Mouse (Mus musculus): ENCODE results near the gene Traf3ip3.

Gene Traf3ip3

DNA sequence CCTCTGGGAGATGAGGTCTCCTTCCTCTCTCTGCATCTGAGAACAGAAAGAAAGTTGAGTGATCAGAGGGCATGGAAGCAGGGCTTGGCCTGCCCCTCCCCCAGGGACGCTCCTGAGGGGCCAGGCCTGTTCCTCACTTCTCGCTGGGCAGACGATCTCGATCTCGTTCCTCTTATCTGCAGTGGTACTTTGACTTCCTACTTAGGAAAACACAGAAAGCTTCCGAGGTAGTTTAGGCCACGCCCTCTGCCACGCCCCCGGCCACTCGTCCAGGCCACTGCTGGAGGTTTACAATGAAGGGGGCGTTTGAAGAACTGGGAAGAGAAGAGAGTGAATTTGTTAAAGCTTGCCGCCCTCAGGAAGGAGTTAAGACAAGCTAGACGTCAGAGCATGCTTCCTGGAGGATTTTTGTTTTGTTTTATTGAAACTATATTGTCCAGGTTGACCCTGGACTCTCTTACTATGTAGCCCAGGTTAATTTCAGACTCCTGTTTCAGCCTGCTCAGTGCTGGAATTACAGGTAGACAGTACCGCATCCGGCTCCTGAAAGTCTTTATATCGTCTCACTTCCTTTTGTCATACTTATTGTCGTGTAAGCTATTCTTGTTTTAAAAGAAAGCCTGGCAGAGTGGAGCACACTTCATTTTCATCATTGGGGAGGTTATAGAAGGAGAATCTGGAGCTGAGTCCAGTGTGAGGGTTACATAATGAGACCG lies 41.0 kb downstream of the Traf3ip3 start:
- DNase-seq (ENCODE audit: low read depth, low spot score) = peak; percentile 74

DNA sequence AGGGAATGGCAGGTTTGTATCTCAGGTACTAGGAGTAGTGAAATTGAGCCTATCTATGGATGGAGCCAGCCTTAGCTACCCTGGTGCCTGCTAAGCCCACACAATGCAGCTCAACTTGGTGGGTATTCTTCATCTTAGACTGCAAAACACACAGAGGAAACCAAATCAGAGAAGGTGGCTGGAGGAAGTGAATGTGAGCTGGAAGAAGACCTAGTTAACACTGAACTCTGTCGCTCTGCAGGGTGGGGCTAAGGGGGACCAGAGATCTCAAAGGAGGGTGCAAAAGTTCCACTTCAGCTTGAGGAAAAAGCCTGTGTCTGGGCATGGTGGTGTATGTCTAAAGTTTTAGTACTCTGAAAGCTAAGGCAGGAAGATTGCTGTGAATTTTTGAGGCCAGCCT lies 41.9 kb downstream of the Traf3ip3 start:
- peak; percentile 45 for DNase-seq (ENCODE audit: low read depth, low spot score)

DNA sequence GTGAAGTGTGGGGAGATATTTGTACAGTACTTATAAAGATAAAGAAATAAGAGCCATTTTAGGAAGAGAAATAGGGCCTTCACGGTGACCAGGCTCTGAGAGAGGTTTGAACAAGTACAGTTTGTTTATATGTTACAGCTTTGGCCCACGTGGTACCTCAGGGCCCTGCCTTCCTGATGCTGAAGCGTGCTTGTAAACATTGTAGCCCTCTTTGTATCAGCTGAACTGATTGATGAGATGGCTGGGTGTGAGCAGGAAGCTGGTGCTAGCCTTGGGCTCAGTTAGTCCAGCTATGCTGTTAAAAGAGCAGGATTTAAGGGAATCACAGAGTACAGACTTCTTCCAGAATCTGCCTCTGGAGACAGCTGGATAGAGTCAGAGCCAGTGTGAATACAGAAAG lies 42.3 kb downstream of the Traf3ip3 start:
- DNase-seq (ENCODE audit: low read depth, low spot score) = peak; percentile 42

DNA sequence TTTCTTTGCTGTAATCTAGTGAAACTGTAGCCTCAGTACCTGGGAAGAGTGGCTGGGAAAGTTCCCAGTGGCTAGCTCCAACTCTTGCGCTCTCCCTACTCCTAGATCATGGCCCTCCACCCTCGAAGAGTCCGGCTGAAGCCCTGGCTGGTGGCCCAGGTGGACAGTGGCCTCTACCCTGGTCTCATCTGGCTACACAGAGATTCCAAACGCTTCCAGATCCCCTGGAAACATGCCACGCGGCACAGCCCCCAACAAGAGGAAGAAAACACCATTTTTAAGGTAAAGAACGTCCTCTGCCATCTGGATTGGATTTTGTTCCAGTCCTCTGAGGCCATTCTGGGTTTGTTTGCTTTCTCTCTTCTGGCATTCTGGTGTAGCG lies 44.4 kb downstream of the Traf3ip3 start:
- DNase-seq (ENCODE audit: low read depth, low spot score) = no peak

DNA sequence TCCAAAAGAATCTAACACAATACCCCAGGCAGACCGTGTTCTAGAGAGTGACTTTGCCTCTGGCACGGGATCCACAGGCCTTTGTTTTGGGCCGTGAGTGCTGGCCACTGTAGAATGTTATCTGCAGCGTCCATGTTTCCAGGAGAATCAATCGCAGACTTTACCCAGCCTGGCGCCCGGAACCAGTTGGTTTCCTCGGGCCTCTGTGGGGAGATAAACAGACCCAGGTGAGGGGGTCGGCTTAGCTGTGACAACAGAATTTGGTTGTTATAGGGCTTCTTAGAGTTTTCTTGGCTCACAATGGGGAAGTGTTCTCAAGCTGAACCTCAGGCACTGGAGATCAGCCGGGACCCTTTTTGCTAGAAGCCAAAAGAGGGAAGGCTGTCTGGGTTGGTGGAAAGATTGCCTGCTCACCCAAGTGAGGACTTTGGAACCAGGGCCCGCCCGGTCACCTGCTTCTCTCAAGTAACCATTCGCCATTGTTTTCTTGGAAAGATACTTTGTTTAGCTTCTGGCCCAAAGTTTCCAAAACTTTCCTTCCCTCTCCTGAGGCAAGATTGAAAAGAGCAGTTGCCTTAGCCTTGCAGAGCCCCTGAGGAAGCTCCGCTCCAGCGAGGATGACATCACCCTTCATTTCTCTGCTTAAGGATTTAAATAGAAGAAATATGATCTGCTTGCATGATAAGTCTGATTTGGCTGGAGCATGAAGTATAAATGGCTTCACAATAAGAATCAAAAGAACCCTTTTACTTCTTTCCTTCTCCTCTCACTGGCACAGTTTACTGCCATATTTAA lies 45.0 kb downstream of the Traf3ip3 start:
- DNase-seq (ENCODE audit: low read depth, low spot score) = no peak

DNA sequence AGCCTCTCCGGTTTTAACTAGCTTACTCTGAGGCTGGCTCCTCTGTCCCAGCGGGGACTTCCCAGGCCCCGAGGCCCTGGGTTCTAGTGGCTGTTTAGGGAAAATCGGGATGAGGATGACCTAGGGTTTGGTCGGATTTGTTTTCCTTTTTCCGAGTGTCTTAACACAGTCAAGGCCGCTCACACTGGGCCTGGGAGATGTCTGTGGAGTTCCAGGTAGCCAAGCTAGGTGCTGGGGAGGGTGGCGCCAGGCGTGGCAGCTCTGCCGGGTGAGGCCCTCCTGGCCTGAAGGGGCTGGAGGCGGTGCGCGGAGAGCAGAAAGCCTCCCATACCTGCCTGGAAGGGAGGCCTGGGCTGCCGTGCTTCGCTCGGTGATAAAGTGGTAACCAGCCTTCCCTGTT lies 47.9 kb downstream of the Traf3ip3 start:
- DNase-seq (ENCODE audit: low read depth, low spot score) = no peak

DNA sequence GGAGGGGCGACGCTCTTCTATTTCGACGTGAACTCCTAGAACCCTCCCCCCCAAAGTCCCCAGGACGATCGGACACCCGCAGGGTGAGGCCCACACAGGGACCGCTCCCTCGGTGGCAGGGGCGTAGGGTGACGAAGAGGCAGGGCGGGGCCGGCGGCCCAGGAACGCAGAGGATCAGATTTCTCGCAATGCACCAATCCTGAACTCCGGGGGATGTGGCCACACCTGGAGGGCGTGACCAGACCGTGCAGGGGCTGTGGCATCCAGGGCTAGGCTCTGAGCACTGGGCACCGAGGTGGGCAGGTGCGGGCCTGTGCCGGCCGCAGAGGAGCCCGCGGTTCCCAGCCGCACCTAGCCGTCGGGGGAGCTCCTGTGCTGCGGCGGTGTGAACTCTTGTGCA lies 48.6 kb downstream of the Traf3ip3 start, which contains the start of gene Irf6:
Gene Irf6 (plus strand): TSS at position 240 of the 400 bp plus-strand sequence.
- DNase-seq (ENCODE audit: low read depth, low spot score) = peak; percentile 83

DNA sequence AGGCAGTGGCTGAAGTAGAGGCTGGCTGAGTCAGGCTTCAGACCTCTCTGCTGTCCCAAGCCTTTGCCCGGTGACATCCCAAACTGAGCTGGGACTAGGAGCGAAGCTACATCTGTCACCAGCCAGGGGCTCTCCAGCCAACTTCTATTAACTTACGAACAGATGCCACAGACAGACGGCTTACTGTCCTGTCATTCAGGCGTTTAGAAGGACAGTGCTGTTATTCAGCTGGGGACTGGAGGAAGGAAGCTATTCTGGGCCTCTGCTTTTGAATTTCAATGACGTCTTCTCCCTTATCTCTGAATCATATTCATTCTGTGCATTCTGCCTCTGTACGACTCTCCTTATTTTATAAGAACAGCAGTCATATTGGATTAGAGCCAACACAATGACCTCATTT lies 50.4 kb downstream of the Traf3ip3 start:
- DNase-seq (ENCODE audit: low read depth, low spot score) = peak; percentile 43

DNA sequence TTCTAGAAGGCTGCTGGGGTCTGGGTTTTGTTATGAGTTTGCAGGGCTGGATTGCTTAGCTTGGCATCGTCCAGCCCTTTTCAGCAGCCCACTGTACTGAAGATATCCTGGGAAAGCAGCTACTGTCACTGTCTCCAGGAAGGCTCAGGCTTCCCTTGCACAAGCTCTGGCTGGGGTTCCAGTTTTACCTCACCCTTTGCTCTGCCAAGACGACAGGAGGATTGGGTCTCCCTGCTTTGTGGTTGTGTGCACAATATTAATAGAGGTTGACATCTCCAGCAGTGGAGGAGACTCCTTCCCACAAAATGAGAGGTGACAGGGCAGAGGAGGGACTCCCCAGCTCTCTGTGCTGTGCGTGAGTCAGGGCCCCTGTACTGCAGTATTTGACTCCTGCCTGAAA lies 52.3 kb downstream of the Traf3ip3 start:
- no peak for DNase-seq (ENCODE audit: low read depth, low spot score)

DNA sequence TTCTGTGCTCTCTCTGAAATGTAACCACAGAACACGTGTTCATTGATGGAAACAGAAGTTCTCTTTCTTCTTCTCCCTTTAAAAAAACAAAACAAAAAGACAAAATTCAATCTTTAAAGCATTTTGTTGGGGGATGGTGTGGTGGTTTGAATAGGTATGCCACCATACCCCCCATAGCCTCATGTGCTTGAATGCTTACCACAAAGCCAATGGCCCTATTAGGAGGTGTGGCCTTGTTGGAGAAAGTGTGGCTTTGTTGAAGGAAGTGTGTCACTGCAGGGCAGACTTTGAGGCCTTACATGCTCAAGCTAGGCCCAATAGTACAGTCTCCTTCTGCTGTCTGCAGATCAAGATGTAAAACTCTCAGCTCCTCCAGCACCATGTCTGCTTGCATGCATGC lies 55.1 kb downstream of the Traf3ip3 start:
- DNase-seq (ENCODE audit: low read depth, low spot score) = peak; percentile 33

DNA sequence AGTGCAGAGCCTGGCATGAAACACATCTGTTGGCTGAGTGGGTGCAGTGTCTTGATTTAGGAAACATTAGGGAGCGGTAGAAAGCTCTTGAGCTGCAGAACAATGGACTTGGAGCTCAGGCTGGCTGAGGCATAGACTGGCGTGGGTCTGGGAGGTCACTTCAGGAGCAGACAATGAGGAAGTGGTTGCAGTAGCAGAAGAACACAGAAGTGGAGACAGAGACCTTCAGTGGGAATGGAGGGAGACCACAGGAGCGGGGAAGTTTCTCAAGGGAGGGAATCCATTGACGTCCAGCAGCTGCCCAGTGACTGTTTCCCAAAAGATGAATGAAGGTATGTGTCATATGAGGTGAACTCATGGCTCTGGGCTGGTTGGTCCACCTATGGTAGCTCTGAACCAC lies 56.4 kb downstream of the Traf3ip3 start:
- DNase-seq (ENCODE audit: low read depth, low spot score) = no peak

DNA sequence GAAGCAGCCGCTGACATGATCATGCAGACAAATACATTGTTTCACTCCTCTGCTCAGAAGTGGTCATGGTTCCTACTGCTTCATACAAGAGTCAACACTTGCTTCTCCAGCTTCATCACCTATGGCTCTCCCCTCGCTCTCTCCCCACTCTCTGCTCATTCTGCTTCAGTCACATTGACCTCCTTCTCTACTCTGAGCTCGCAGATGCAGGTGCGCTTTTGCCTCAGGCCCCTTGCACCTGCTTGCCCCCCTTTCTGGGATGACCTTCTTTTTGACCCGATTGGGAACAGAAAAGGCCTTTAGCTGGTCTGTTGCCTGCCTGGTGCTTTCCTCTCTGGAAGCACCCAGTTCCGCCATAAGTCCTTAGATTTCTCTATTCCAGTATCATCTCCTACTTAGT lies 57.0 kb downstream of the Traf3ip3 start:
- no peak for DNase-seq (ENCODE audit: low read depth, low spot score)

DNA sequence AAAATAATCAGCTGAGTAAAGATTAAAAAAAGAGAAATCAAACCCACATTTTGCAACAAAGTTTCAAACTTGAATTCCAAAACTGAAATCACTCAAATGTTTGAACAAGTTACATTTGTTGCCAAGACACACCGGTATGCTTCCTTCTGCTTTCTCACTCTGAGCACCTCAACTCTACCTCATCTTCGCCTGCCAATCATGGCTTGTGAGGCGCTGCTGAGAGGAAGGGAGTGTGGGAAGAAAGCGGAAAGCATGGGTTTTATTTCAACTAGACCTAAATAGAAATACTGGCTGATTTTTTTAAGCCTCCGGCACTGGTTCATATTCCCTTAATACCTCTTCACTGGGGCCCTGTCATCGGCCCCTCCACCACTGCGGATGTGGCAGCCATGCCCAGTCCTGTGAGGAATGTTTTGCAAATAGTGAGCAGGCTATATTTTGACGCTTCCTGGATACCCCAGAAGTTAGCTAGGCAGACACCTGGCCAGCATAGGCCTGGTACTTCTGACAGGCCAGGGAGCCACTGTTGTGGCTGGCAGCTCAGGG lies 58.9 kb downstream of the Traf3ip3 start:
- DNase-seq (ENCODE audit: low read depth, low spot score) = no peak

DNA sequence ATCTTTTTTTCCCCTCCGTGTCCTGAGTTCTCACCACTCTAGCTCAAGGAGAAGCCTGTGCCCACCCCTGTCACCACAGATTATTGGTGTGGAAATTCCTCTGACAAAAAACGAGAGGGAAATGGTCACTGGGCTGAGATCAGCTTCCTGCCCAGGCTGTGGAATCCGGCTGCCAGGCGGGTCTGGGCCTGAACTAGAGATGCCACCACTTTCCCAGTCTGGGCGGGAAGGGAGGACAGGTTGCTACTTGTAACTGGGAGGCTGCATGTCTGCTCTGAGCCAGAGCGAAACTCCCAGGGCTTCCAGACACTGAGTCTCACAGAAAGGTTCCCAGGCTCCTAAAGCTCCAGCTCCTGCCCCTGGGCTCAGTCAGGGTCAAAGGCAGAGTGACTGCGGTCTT lies 60.4 kb downstream of the Traf3ip3 start:
- no peak for DNase-seq (ENCODE audit: low read depth, low spot score)

DNA sequence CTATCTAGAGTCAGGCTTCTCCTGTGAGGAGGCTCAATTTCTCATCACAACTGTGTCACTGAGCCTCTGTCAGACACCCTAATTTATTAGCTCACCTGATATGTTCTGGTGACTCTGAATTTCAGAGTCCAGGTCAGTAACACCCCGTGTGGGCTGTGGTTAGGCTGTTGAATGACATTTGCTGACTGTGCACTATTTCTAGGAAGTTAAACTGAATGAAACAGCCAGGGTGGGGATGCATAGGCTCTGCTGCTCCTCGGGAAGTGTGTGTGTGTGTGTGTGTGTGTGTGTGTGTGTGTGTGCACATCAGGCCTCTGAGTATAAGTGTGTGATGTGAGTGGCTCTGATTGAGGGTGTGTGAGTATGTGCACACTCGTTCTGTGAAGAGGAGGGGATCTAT lies 62.8 kb downstream of the Traf3ip3 start:
- peak; percentile 17 for DNase-seq (ENCODE audit: low read depth, low spot score)

DNA sequence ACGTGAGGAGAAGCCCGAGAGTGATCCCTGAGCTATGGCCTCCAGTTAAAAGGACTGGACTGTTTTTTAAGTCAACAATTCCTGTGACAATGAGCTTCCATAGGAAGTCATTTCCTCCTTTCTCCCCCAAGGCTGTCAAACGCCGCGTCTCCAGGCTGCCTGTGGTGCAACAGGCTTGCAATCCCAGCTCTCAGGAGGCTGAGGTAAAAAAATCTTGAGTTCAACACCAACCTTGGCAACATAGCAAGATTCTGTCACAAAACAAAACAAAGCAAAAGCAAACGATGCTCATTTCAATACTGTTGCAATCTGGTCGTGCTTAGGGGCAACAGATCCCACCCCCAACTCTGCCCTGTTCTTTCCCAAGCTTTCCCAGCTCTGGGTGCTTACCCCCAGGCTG lies 63.4 kb downstream of the Traf3ip3 start:
- no peak for DNase-seq (ENCODE audit: low read depth, low spot score)

DNA sequence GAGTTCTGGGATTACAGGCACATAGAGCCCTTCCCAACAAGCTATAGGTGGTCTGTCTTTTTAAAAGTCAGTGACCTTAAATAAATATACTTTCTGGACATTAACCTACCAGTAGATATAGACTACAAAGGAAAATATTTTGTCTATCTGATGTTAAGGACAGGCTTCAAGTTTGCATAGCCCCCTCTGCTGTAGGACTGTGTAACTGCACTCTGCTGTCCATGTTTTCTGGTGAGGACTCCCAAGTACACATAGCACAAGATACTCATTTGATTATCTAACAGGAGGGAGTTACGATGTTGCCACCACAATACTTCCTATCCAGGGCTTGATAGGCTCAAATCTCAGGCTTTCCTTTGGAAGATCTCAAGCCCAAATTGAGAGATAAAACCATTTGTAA lies 67.8 kb downstream of the Traf3ip3 start:
- DNase-seq (ENCODE audit: low read depth, low spot score) = peak; percentile 47

DNA sequence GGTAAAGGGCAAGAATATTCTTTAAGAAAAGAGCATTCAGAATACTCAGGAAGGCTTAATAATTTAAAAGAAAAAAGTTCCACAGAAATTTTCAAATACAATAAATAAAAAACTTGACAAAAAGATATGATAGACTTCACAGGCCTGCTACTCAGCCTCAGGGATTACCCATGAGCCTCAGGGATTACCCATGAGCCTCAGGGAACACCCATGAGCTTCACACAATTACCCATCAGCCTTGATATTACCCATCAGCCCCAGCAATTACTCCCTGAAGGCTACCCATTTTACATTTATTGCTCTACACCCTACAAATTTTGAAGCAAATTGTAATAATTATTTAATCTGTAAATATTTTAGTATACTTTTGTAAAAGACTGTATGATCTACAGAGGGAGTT lies 69.1 kb downstream of the Traf3ip3 start:
- no peak for DNase-seq (ENCODE audit: low read depth, low spot score)

DNA sequence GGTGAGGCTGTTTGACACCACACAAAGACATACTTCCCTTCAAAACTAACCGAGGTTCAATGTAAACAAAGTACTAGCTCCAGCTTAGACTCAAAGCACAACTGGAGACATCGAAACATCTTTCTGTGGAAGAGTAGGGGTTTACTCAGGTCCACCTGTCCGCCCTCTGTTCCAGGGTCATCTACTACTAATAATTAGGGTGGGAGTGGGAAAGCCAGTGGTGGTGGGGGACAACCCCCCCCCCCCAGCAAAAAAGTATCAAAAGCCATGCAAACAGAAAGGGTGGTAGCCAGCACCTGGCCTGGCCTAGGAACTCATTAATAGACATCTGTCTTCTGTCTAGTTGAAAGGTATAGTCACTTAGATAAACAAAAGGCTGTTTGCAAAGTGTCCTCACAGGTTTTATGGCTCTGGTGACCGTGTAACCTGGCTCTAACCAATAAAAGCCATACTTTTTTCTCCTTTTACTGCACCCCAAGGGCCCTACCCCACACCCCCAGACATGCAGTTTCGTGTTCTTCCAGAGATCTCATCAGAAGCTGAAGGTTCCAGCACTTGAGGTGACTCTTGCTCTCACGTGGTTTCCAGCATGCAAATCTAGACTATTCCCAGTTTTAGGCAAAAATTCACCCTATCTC lies 70.1 kb downstream of the Traf3ip3 start:
- DNase-seq (ENCODE audit: low read depth, low spot score) = no peak

DNA sequence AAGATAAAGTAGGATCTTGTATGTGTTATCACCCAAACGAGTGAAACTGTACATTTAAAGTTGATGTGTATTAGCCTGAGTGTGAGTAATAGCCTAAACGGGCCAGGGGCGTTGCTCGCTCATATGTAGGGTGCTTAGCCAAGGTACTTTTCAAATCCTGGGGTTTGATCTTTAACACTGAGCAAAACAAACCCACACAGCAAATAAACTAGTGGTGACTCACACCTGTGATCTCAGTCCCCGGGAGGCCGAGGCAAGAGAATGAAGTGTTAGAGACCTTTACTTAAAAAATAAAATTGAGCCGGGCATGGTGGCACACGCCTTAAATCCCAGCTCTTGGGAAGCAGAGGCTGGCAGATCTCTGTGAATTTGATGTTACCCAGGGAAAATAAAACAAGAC lies 70.7 kb downstream of the Traf3ip3 start:
- DNase-seq (ENCODE audit: low read depth, low spot score) = peak; percentile 67

DNA sequence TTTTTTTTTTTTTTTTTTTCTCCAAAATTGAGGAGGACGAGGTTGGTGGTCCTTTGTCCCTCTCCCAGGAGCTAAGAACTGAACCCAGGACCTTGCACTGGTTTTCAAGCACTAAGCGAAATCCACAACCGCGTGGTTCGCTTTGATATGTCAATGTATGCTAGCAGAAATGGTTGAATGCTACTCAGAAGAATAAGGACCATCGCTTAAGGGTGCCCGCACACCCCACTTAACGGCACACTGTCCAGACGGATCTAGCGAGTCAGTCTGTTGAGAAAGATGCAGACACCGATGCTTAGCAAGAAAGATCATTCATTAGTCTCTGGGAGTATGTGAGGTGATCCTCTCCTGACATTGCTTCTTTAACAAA lies 71.1 kb downstream of the Traf3ip3 start:
- DNase-seq (ENCODE audit: low read depth, low spot score) = no peak

DNA sequence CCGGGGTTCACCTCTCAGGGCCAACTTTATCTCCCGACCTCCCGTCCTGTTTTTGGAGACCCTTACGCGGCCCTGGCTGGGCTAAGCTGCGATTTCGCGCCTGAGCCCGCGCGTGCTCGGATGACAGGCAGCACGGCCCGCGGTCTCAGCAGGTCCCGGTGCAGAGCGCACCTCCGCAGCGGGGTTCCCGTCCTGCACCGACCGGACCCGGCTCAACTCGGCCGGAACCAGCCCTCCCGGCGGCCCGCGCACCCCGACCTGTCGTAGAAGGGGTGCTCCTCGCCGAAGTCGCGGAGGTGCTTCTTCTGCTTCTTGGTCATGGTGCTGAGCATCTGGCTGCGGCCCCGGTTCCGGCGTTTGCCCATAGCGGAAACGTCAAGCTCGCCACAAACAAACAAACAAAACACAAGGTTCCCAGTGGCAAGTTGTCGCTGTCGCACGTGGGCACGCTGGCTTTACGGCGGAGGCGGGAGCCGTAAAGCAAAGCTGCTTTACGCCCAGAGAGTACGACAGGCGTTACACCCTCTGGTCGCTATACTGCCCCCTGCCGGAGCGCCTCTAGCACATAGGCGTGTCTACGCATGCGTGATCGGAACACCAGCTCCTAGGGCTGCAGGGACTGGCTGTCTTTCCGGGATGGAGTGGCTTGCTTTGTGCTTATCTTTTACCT lies 71.6 kb downstream of the Traf3ip3 start, which contains the start of gene Diexf:
Gene Diexf (minus strand): TSS at position 487 of the 670 bp plus-strand sequence.
- DNase-seq (ENCODE audit: low read depth, low spot score) = peak; percentile 99

All from CD4-positive, CD25-positive, alpha-beta regulatory T cell, adult 2 months (primary cell).